Mouse (Mus musculus) forebrain, embryonic 10.5 days (tissue): ENCODE results near the gene Hmg20a. TPM values are rescaled to one million over a fixed set of nuclear protein-coding genes. Genes with fewer than 3 reads are reported as not detected.

ENCODE experiments used
- DNase-seq: peaks from one replicate; pipeline ENCODE4 v3.0.0-alpha.2; 2017; ENCODE audit warnings: low spot score; ENCODE audit errors: extremely low spot score
- H3K27ac ChIP-seq: fragments of 300-500 bp; sonication (generic); 2 replicates; pipeline ENCODE4 v1.5.1; 2016; ENCODE audit warnings: mild to moderate bottlenecking
- H3K27me3 ChIP-seq: fragments of 300-500 bp; sonication (generic); 2 replicates; pipeline ENCODE4 v1.6.1; 2016; ENCODE audit warnings: mild to moderate bottlenecking; ENCODE audit not compliant: poor library complexity, severe bottlenecking
- H3K36me3 ChIP-seq: fragments of 300-500 bp; sonication (generic); replicated peaks from 2 replicates; pipeline ENCODE4 v1.6.1; 2016; ENCODE audit warnings: mild to moderate bottlenecking, moderate library complexity
- H3K4me1 ChIP-seq: fragments of 300-500 bp; sonication (generic); 2 replicates; pipeline ENCODE4 v1.6.1; 2016
- H3K4me3 ChIP-seq: fragments of 300-500 bp; sonication (generic); 2 replicates; pipeline ENCODE4 v1.5.1; 2016; ENCODE audit warnings: mild to moderate bottlenecking, moderate library complexity
- H3K9me3 ChIP-seq: fragments of 300-500 bp; sonication (generic); 2 replicates; pipeline ENCODE4 v1.6.1; 2016; ENCODE audit warnings: mild to moderate bottlenecking, moderate library complexity
- WGBS: fragments of 180-500 bp; shearing (Covaris S2); methylation state at CpG from one replicate; pipeline ENCODE4 v1.1.7; 2016; 5-methylcytosine and 5-hydroxymethylcytosine counted together
- polyA plus RNA-seq: library from polyadenylated mRNA; unstranded; fragments of >200 nt; fragmentation: Nextera tagmentation; extraction: Ambion mirVana; gene quantifications from 2 replicates; pipeline ENCODE4 v1.2.1, GENCODE M21; 2016

Hmg20a gene
- polyA plus RNA-seq, 1 experiment from 2014 or later = 62.0 TPM

GRCm38 (mm10) chr9:56516692-56517263, 98.4 kb downstream of the Hmg20a start:
- Histone ChIP-seq H3K36me3 (no peaks in the 10 kb centered on the region), H3K9me3 (no peaks in the 10 kb centered on the region), H3K4me1 (peaks cover 11% of the 10 kb centered on the region), H3K4me3 (no peak overlapping the region), H3K27me3 (peaks cover 5% of the 10 kb centered on the region; the same call in 1 of the 2 replicates), H3K27ac (peak overlapping the region; percentile 22; the same call in 1 of the 2 replicates)
- no peak for DNase-seq
- WGBS = 55% methylated on average over 4 of the region's 4 CpGs

GRCm38 (mm10) chr9:56522281-56522680, 103.9 kb downstream of the Hmg20a start:
- Histone ChIP-seq H3K9me3 (no peaks in the 10 kb centered on the region), H3K27me3 (peaks cover 29% of the 10 kb centered on the region), H3K27ac (no peak overlapping the region), H3K4me1 (peaks cover 4% of the 10 kb centered on the region; the same call in 1 of the 2 replicates), H3K4me3 (no peak overlapping the region), H3K36me3 (no peaks in the 10 kb centered on the region)
- 76% methylated on average over 10 of the region's 10 CpGs for WGBS
- no peak for DNase-seq

- DNase-seq = no peak
- peaks cover 86% of the 10 kb centered on the region for H3K27me3 ChIP-seq
- peaks cover 19% of the 10 kb centered on the region for H3K4me1 ChIP-seq
- 0 out of 2 replicates have a peak, but pooled peaks cover 4% of the 10 kb centered on the region for H3K9me3 ChIP-seq
- H3K27ac ChIP-seq = no peak overlapping the region
- no peak overlapping the region for H3K4me3 ChIP-seq
- 17% methylated on average over 4 of the region's 4 CpGs for WGBS
- no peaks in the 10 kb centered on the region for H3K36me3 ChIP-seq
Observed at GRCm38 (mm10) chr9:56527951-56528350, 109.5 kb downstream of the Hmg20a start.

GRCm38 (mm10) chr9:56531991-56532390, 113.6 kb downstream of the Hmg20a start:
- peaks cover 100% of the 10 kb centered on the region for H3K27me3 ChIP-seq
- H3K4me3 ChIP-seq = no peak overlapping the region
- peaks cover 30% of the 10 kb centered on the region for H3K4me1 ChIP-seq
- no peaks in the 10 kb centered on the region for H3K36me3 ChIP-seq
- H3K9me3 ChIP-seq = 0 out of 2 replicates have a peak, but pooled peaks cover 4% of the 10 kb centered on the region
- H3K27ac ChIP-seq = 0 out of 2 replicates have a peak overlapping the region, but pooled peaks have one; percentile 3
- peak; percentile 28 for DNase-seq

- no peak for DNase-seq
- H3K36me3 ChIP-seq = no peaks in the 10 kb centered on the region
- H3K4me3 ChIP-seq = no peak overlapping the region
- WGBS = 77% methylated on average over 9 of the region's 9 CpGs
- peaks cover 30% of the 10 kb centered on the region for H3K4me1 ChIP-seq
- H3K27me3 ChIP-seq = peaks cover 100% of the 10 kb centered on the region
- H3K9me3 ChIP-seq = 0 out of 2 replicates have a peak, but pooled peaks cover 4% of the 10 kb centered on the region
- H3K27ac ChIP-seq = no peak overlapping the region
Observed at GRCm38 (mm10) chr9:56533916-56534315, 115.5 kb downstream of the Hmg20a start.

- H3K4me3 ChIP-seq = no peak overlapping the region
- DNase-seq = no peak
- peaks cover 100% of the 10 kb centered on the region for H3K27me3 ChIP-seq
- no peak overlapping the region for H3K27ac ChIP-seq
- H3K36me3 ChIP-seq = no peaks in the 10 kb centered on the region
- peaks cover 30% of the 10 kb centered on the region for H3K4me1 ChIP-seq
- 0 out of 2 replicates have a peak, but pooled peaks cover 2% of the 10 kb centered on the region for H3K9me3 ChIP-seq
- 57% methylated on average over 7 of the region's 7 CpGs for WGBS
Observed at GRCm38 (mm10) chr9:56534727-56535126, 116.3 kb downstream of the Hmg20a start.

- Histone ChIP-seq H3K9me3 (no peaks in the 10 kb centered on the region), H3K27me3 (peaks cover 100% of the 10 kb centered on the region), H3K4me1 (peaks cover 30% of the 10 kb centered on the region), H3K4me3 (no peak overlapping the region), H3K27ac (no peak overlapping the region), H3K36me3 (no peaks in the 10 kb centered on the region)
- no peak for DNase-seq
- WGBS = 33% methylated on average over 11 of the region's 11 CpGs
Observed at GRCm38 (mm10) chr9:56535361-56535760, 117.0 kb downstream of the Hmg20a start.

- Histone ChIP-seq H3K4me3 (no peak overlapping the region), H3K36me3 (no peaks in the 10 kb centered on the region), H3K9me3 (no peaks in the 10 kb centered on the region), H3K27ac (no peak overlapping the region), H3K4me1 (peaks cover 8% of the 10 kb centered on the region), H3K27me3 (peaks cover 74% of the 10 kb centered on the region)
- 87% methylated on average over 12 of the region's 12 CpGs for WGBS
- no peak for DNase-seq
Observed at GRCm38 (mm10) chr9:56540051-56540450, 121.6 kb downstream of the Hmg20a start.

GRCm38 (mm10) chr9:56544687-56545475, 126.5 kb downstream of the Hmg20a start:
- no peak for DNase-seq
- no peaks in the 10 kb centered on the region for H3K36me3 ChIP-seq
- H3K4me3 ChIP-seq = no peak overlapping the region
- H3K9me3 ChIP-seq = no peaks in the 10 kb centered on the region
- WGBS = 75% methylated on average over 6 of the region's 6 CpGs
- H3K4me1 ChIP-seq = peaks cover 9% of the 10 kb centered on the region; the same call in 1 of the 2 replicates
- H3K27ac ChIP-seq = no peak overlapping the region
- peaks cover 55% of the 10 kb centered on the region for H3K27me3 ChIP-seq

Other genes with a start within 250 kb of the Hmg20a start
- 3.7 and 4.3 TPM in 2 replicates for gene Peak1, start 542 bp upstream of the Hmg20a start, polyA plus RNA-seq